Mouse (Mus musculus) hindbrain, embryonic 14.5 days (tissue): ENCODE results near the gene Hspb2. TPM values are rescaled to one million over a fixed set of nuclear protein-coding genes. Genes with fewer than 3 reads are reported as not detected.

Experiments used
- ATAC-seq: fragments of 200-750 bp; cut with Nextera tagmentation; 2 replicates; pipeline ENCODE4 v1.8.0; 2017; ENCODE audit warnings: moderate number of reproducible peaks, mild to moderate bottlenecking, moderate TSS enrichment, moderate library complexity; ENCODE audit not compliant: low FRiP score
- DNase-seq: peaks from one replicate; pipeline ENCODE4 v3.0.0-alpha.2; 2015; ENCODE audit warnings: low spot score
- H3K27ac ChIP-seq: fragments of 300-500 bp; sonication (generic); 2 replicates; pipeline ENCODE4 v1.5.1; 2014; ENCODE audit warnings: mild to moderate bottlenecking, moderate library complexity
- H3K27me3 ChIP-seq: fragments of 300-500 bp; sonication (generic); 2 replicates; pipeline ENCODE4 v1.6.1; 2014; ENCODE audit warnings: mild to moderate bottlenecking, low read length, mixed read lengths; ENCODE audit not compliant: control insufficient read depth, insufficient read depth
- H3K36me3 ChIP-seq: fragments of 300-500 bp; sonication (generic); replicated peaks from 2 replicates; pipeline ENCODE4 v1.6.1; 2014; ENCODE audit not compliant: control insufficient read depth, insufficient read depth
- H3K4me1 ChIP-seq: fragments of 300-500 bp; sonication (generic); replicated peaks from 2 replicates; pipeline ENCODE4 v1.6.1; 2014; ENCODE audit warnings: antibody characterized with exemption, low read length, mixed read lengths; ENCODE audit not compliant: control insufficient read depth, insufficient read depth
- H3K4me2 ChIP-seq: fragments of 300-500 bp; sonication (generic); replicated peaks from 2 replicates; pipeline ENCODE4 v1.6.1; 2014; ENCODE audit warnings: mild to moderate bottlenecking, moderate library complexity
- H3K4me3 ChIP-seq: fragments of 300-500 bp; sonication (generic); replicated peaks from 2 replicates; pipeline ENCODE4 v1.5.1; 2014; ENCODE audit warnings: mild to moderate bottlenecking, low read length
- H3K9ac ChIP-seq: fragments of 300-500 bp; sonication (generic); 2 replicates; pipeline ENCODE4 v1.6.1; 2014
- H3K9me3 ChIP-seq: fragments of 300-500 bp; sonication (generic); 2 replicates; pipeline ENCODE4 v1.6.1; 2016; ENCODE audit warnings: low read length; ENCODE audit not compliant: control insufficient read depth
- WGBS: fragments of 180-500 bp; shearing (Covaris S2); extraction: QIAGEN DNeasy Blood & Tissue Kit; methylation state at CpG from one replicate; pipeline ENCODE4 v1.1.7; 2014; 5-methylcytosine and 5-hydroxymethylcytosine counted together
- polyA plus RNA-seq: library from polyadenylated mRNA; unstranded; fragments of >200 nt; fragmentation: Nextera tagmentation; extraction: Ambion mirVana; gene quantifications from 2 replicates; pipeline ENCODE4 v1.2.1, GENCODE M21; 2014

Gene Hspb2
- polyA plus RNA-seq, 1 experiment from 2014 or later: 1.8 TPM

DNA sequence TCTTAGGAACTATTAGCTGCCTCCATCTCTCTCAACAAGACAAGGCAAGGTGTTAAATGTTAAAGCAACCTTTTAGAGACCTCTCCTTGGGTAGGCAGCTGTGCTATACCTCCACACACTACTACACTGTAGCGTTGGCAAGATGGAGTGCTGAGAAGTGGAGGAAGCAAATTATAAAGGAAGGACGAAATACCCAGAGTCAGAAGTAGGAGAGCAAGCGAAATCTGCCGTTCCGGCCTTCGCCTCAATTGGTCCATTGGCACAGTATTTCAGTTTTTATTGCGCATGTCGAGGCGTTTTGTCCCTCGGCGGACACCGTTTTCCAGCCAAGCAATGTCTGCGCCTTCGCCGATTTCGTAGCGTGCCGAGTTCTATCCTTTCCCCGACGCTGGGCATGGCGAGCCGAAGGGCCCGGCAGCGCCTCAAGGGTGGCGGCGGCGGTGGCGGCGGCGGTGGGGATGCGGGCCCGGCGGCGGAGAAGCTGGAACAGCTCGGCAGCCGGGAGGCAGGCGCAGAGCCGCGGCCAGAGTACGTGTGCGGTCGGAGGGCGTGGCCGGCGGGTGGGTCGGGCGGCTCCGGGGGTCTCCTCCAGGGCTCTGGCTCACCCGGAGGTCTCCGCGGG, 22.9 kb upstream of the Hspb2 start, which contains the start of the genes Alg9 and 1110032A03Rik:
TSS of gene Alg9 (plus strand) at position 29 of the 622 bp plus-strand sequence.
TSS of gene 1110032A03Rik (minus strand) at position 530 of the 622 bp plus-strand sequence.
- H3K4me2 ChIP-seq: peak within 1 kb of the TSS; percentile 66
- DNase-seq (peak; percentile 90), ATAC-seq (peak; percentile 83)
- H3K9ac ChIP-seq: peak within 1 kb of the TSS; percentile 94
- H3K9me3 ChIP-seq: no peaks in the 10 kb centered on the region
- no peaks in the 10 kb centered on the region for H3K27me3 ChIP-seq
- peaks cover 20% of the 10 kb centered on the region for H3K4me1 ChIP-seq
- H3K27ac ChIP-seq: peak within 1 kb of the TSS; percentile 88
- under 1% methylated on average over 49 of the region's 51 CpGs for WGBS
- peak within 1 kb of the TSS; percentile 81 for H3K4me3 ChIP-seq
- H3K36me3 ChIP-seq: peaks cover 31% of the 10 kb centered on the region

- Histone ChIP-seq H3K4me2 (peak overlapping the region; percentile 66), H3K27ac (peak overlapping the region; percentile 88; the same call in 1 of the 2 replicates), H3K4me3 (peak overlapping the region; percentile 81; the same call in 1 of the 2 replicates), H3K9ac (peak overlapping the region; percentile 94), H3K4me1 (peaks cover 23% of the 10 kb centered on the region), H3K9me3 (no peaks in the 10 kb centered on the region), H3K27me3 (no peaks in the 10 kb centered on the region), H3K36me3 (peaks cover 20% of the 10 kb centered on the region)
- no peak for DNase-seq
- no peak for ATAC-seq
- 73% methylated on average over 4 of the region's 4 CpGs for WGBS
Measured at GRCm38 (mm10) chr9:50774026-50774462, 21.9 kb upstream of the Hspb2 start.

GRCm38 (mm10) chr9:50770011-50770410, 17.9 kb upstream of the Hspb2 start:
- Histone ChIP-seq H3K4me2 (no peak overlapping the region), H3K36me3 (peaks cover 10% of the 10 kb centered on the region; the same call in 1 of the 2 replicates), H3K9ac (no peak overlapping the region), H3K9me3 (no peaks in the 10 kb centered on the region), H3K27me3 (no peaks in the 10 kb centered on the region), H3K4me3 (no peak overlapping the region), H3K4me1 (peaks cover 25% of the 10 kb centered on the region), H3K27ac (no peak overlapping the region)
- DNase-seq (no peak), ATAC-seq (no peak)
- 87% methylated on average over 2 of the region's 2 CpGs for WGBS

- peaks cover 10% of the 10 kb centered on the region; the same call in 1 of the 2 replicates for H3K36me3 ChIP-seq
- peak within 1 kb of the TSS; percentile 55 for H3K4me3 ChIP-seq
- peaks cover 16% of the 10 kb centered on the region for H3K4me1 ChIP-seq
- H3K27ac ChIP-seq: peak within 1 kb of the TSS; percentile 88
- peak; percentile 100 for DNase-seq
- peak within 1 kb of the TSS; percentile 69 for H3K9ac ChIP-seq
- H3K27me3 ChIP-seq: no peaks in the 10 kb centered on the region
- WGBS: 5% methylated on average over 59 of the region's 59 CpGs
- peak within 1 kb of the TSS; percentile 85 for H3K4me2 ChIP-seq
- ATAC-seq: peak; percentile 95
- no peaks in the 10 kb centered on the region for H3K9me3 ChIP-seq
Measured at GRCm38 (mm10) chr9:50768107-50769002, 16.2 kb upstream of the Hspb2 start, which contains the start of gene Fdxacb1. TSS of gene Fdxacb1 (plus strand) at chr9:50768236.

- WGBS: 6% methylated on average over 17 of the region's 17 CpGs
- peak overlapping the region; percentile 69 for H3K9ac ChIP-seq
- H3K4me2 ChIP-seq: peak overlapping the region; percentile 85
- peak; percentile 51 for ATAC-seq
- no peaks in the 10 kb centered on the region for H3K9me3 ChIP-seq
- peaks cover 16% of the 10 kb centered on the region for H3K4me1 ChIP-seq
- peak overlapping the region; percentile 55 for H3K4me3 ChIP-seq
- no peak for DNase-seq
- H3K36me3 ChIP-seq: peaks cover 10% of the 10 kb centered on the region; the same call in 1 of the 2 replicates
- no peaks in the 10 kb centered on the region for H3K27me3 ChIP-seq
- H3K27ac ChIP-seq: peak overlapping the region; percentile 88
Measured at GRCm38 (mm10) chr9:50767531-50768106, 15.5 kb upstream of the Hspb2 start.

DNA sequence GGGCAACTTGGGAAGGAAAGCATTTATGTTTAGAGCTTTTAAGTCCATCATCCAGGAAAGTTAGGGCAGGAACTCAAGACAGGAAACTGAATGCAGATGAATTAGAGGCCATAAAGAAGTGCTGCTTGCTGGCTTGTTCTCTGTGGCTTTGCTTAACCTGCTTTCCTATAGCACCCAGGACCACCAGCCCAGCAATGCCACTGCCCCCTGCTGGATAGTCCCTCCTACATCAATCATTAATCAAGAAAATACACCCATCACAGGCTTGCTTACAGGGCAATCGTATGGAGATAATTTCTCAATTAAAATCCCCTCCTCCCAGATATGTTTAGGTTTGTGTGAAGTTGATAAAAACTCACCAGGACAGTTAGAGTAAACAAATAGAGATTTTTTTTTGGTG, 11.2 kb upstream of the Hspb2 start:
- no peaks in the 10 kb centered on the region for H3K9me3 ChIP-seq
- peaks cover 7% of the 10 kb centered on the region; the same call in 1 of the 2 replicates for H3K4me1 ChIP-seq
- DNase-seq (peak; percentile 54), ATAC-seq (no peak)
- H3K27ac ChIP-seq: no peak overlapping the region
- H3K4me2 ChIP-seq: no peak overlapping the region
- H3K27me3 ChIP-seq: no peaks in the 10 kb centered on the region; the same call in 1 of the 2 replicates
- 77% methylated on average over 1 of the region's 1 CpGs for WGBS
- H3K4me3 ChIP-seq: no peak overlapping the region
- no peaks in the 10 kb centered on the region for H3K36me3 ChIP-seq
- H3K9ac ChIP-seq: no peak overlapping the region

DNA sequence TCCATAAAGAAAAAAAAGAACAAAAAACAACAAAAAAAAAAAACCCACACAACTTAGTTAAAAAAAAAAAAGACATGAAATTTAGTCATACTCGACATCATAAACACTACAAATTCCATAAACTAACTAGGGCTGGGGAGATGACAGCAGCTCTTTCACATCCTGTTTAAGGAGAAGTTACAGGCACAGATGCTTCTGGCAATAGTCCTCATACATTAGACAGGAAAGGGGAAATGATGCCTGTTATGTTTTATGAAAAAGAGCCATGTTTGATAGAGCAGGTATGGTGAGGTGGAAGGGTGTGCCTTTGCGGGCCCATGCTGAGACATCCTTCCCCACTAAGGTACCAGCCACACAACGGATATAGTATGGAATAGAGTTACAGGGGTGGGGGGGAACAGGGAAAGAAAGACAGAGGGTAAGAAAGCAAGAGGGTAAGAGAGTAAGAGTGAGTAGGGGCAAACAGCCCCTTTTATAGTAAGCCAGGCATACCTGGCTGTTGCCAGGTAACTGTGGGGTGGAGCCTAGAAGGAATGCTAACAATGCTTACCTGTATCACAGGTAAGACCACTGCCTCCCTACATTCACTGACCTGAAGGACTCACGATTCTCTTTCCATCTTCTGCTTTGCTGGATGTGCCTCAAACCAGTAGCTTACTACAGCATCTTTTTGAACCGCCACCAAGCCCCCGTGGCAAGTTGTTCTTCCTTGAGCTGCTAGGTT, 9.5 kb upstream of the Hspb2 start:
- no peak for ATAC-seq

GRCm38 (mm10) chr9:50756711-50757110, 4.6 kb upstream of the Hspb2 start:
- no peaks in the 10 kb centered on the region for H3K9me3 ChIP-seq
- 43% methylated on average over 5 of the region's 5 CpGs for WGBS
- no peaks in the 10 kb centered on the region for H3K36me3 ChIP-seq
- H3K4me3 ChIP-seq: no peak overlapping the region
- DNase-seq (no peak), ATAC-seq (no peak)
- H3K27me3 ChIP-seq: no peaks in the 10 kb centered on the region; the same call in 1 of the 2 replicates
- H3K4me1 ChIP-seq: no peaks in the 10 kb centered on the region; the same call in 1 of the 2 replicates
- H3K27ac ChIP-seq: no peak overlapping the region
- no peak overlapping the region for H3K4me2 ChIP-seq
- H3K9ac ChIP-seq: no peak overlapping the region

More for the DNA sequence above, 9.5 kb upstream of the Hspb2 start:
- H3K4me1 ChIP-seq: no peaks in the 10 kb centered on the region
- H3K36me3 ChIP-seq: no peaks in the 10 kb centered on the region
- no peak overlapping the region for H3K9ac ChIP-seq
- no peak overlapping the region for H3K4me2 ChIP-seq
- no peak overlapping the region for H3K27ac ChIP-seq
- DNase-seq: no peak
- no peaks in the 10 kb centered on the region; the same call in 1 of the 2 replicates for H3K27me3 ChIP-seq
- H3K4me3 ChIP-seq: no peak overlapping the region
- 65% methylated on average over 6 of the region's 6 CpGs for WGBS
- no peaks in the 10 kb centered on the region for H3K9me3 ChIP-seq
